Mouse (Mus musculus) ES-E14 (cell line): ENCODE results near the gene Tmem87b.

ENCODE experiments used
- CHD2 ChIP-seq: IDR thresholded peaks from 2 replicates; pipeline ENCODE4 v1.6.1; 2014; ENCODE audit warnings: mild to moderate bottlenecking, low read depth, low read length, inconsistent platforms
- HCFC1 ChIP-seq: IDR thresholded peaks from 2 replicates; pipeline ENCODE4 v1.6.1; 2012; ENCODE audit warnings: low read length, inconsistent platforms, borderline replicate concordance; ENCODE audit not compliant: insufficient read depth
- MAFK ChIP-seq: IDR thresholded peaks from 2 replicates; pipeline ENCODE4 v1.6.1; 2014; ENCODE audit warnings: mild to moderate bottlenecking, low read depth, low read length, inconsistent platforms; ENCODE audit not compliant: insufficient read depth
- ZC3H11A ChIP-seq: IDR thresholded peaks from 2 replicates; pipeline ENCODE4 v1.6.1; 2012; ENCODE audit warnings: low read depth, mild to moderate bottlenecking, inconsistent platforms, low read length, borderline replicate concordance
- ZNF384 ChIP-seq: IDR thresholded peaks from 2 replicates; pipeline ENCODE4 v1.6.1; 2012; ENCODE audit warnings: low read depth, low read length, inconsistent platforms

DNA sequence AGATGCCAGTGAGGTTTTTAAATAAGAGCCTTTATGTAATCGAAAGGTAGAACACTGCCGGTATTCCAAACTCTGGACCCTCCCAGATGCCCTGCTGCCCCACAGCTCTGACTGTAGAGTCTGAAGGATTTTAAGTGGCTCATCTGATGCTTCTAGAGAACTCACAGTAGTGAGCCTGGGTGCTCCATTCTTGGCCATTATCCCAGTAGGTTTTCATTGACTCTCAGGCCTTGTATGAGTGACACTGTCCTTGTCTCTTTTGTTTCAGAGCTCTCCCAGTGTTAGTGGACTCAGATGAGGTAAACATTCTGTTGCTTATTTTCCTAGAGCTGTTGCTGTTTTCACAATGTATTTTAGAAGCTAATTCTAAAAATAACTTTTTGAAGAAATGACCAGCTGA, 32.1 kb downstream of the Tmem87b start:
- TF ChIP-seq ZC3H11A (no peak), CHD2 (no peak), HCFC1 (no peak), ZNF384 (no peak), MAFK (no peak)
